Mouse (Mus musculus): ENCODE data around the gene Flot1.
"Not testable (repeated sequence)": the region's sequence is repeated elsewhere in the genome, so short reads cannot be mapped to it uniquely, and the experiment has no call there.

Gene Flot1

GRCm38 (mm10) chr17:35836178-35836965, 13.3 kb downstream of the Flot1 start:
- DNase-seq (ENCODE audit: low spot score), result peak; percentile 47

- peak; percentile 84 for DNase-seq (ENCODE audit: low spot score)
These were observed 14.0 kb downstream of the Flot1 start for GRCm38 (mm10) chr17:35836991-35837422.

- no peak for DNase-seq (ENCODE audit: low spot score)
These were observed 14.5 kb downstream of the Flot1 start for GRCm38 (mm10) chr17:35837487-35837886.

- peak; percentile 96 for DNase-seq (ENCODE audit: low spot score)
These were observed 15.1 kb downstream of the Flot1 start, which contains the start of gene Tubb5 for GRCm38 (mm10) chr17:35838122-35838544. Tubb5 (minus strand) TSS chr17:35838306.

- DNase-seq (ENCODE audit: low spot score), result no peak
These were observed 15.5 kb downstream of the Flot1 start for GRCm38 (mm10) chr17:35838570-35838969.

- not testable (repeated sequence) for DNase-seq (ENCODE audit: low spot score)
These were observed 16.0 kb downstream of the Flot1 start for GRCm38 (mm10) chr17:35839002-35839401.

- no peak for DNase-seq (ENCODE audit: low spot score)
These were observed 17.5 kb downstream of the Flot1 start for GRCm38 (mm10) chr17:35840561-35840960.

GRCm38 (mm10) chr17:35841076-35841950, 18.3 kb downstream of the Flot1 start, which contains the start of gene Mdc1:
Mdc1 (plus strand) TSS chr17:35841515.
- peak; percentile 99 for DNase-seq (ENCODE audit: low spot score)

GRCm38 (mm10) chr17:35842006-35842405, 19.0 kb downstream of the Flot1 start:
- DNase-seq (ENCODE audit: low spot score), result no peak

- no peak for DNase-seq (ENCODE audit: low spot score)
These were observed 20.5 kb downstream of the Flot1 start for GRCm38 (mm10) chr17:35843514-35843913.

GRCm38 (mm10) chr17:35848112-35848511, 25.1 kb downstream of the Flot1 start:
- DNase-seq (ENCODE audit: low spot score), result no peak

- DNase-seq (ENCODE audit: low spot score), result no peak
These were observed 27.9 kb downstream of the Flot1 start for GRCm38 (mm10) chr17:35850974-35851373.

GRCm38 (mm10) chr17:35859371-35859770, 36.3 kb downstream of the Flot1 start:
- DNase-seq (ENCODE audit: low spot score), result no peak

GRCm38 (mm10) chr17:35859835-35860234, 36.8 kb downstream of the Flot1 start:
- DNase-seq (ENCODE audit: low spot score), result no peak

- DNase-seq (ENCODE audit: low spot score), result no peak
These were observed 37.8 kb downstream of the Flot1 start for GRCm38 (mm10) chr17:35860831-35861197.

GRCm38 (mm10) chr17:35861198-35861857, 38.3 kb downstream of the Flot1 start, which contains the start of gene Nrm:
Nrm (plus strand) TSS chr17:35861318.
- peak; percentile 79 for DNase-seq (ENCODE audit: low spot score)

- DNase-seq (ENCODE audit: low spot score), result no peak
These were observed 41.9 kb downstream of the Flot1 start for GRCm38 (mm10) chr17:35864832-35865353.

- DNase-seq (ENCODE audit: low spot score), result peak; percentile 67
These were observed 42.7 kb downstream of the Flot1 start, which contains the start of gene Ppp1r18 for GRCm38 (mm10) chr17:35865481-35866280. Ppp1r18 (plus strand) TSS chr17:35865593.

- DNase-seq (ENCODE audit: low spot score), result peak; percentile 57
These were observed 43.3 kb downstream of the Flot1 start for GRCm38 (mm10) chr17:35866281-35866831.
